Mouse (Mus musculus) layer of hippocampus, postnatal 14 days (tissue): Measurements from ENCODE around the gene Osbpl8. TPM values are rescaled to one million over a fixed set of nuclear protein-coding genes. Genes with fewer than 3 reads are reported as not detected.

Source experiments
- DNase-seq, 2 experiments: peaks; one replicate each; pipeline ENCODE4 v3.0.0; 2021 to 2022; ENCODE audit warnings: low spot score in 2 of 2, mixed read lengths in 1 of 2
- total RNA-seq, 2 experiments: library from RNA; stranded (reverse); gene quantifications; 2 replicates each; pipeline ENCODE4 v1.2.3; 2021

Gene Osbpl8
- total RNA-seq, 2 experiments from 2014 or later, result 55.7 to 59.3 TPM

DNA sequence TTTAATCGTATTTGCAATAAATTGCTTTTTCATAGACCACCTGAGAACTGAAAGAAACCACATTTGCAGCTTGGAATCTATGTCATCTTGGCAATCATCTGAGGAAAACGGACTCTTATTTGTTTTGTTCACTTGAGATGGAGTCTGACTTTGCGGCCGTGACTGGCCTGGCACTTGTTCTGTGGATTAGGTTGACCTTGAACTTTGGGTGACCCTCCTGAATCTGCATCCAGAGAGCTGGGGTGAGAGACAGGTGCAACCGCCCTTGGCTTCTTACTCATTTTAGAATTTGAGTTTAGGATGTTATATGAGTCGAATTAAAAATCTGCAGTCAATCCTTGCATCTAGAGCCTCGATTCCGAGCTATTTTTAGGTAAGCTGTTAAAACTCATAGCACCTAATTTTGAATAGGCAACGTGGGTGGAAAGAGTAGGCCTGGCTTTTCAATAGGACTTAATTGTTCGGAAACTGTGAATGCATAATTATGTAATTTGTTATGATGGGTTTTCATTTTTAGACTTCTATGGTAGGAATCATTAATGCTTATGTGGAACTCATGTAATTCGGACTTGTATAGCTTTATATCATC is 20.1 kb upstream of the Osbpl8 start:
- DNase-seq, result no peak

DNA sequence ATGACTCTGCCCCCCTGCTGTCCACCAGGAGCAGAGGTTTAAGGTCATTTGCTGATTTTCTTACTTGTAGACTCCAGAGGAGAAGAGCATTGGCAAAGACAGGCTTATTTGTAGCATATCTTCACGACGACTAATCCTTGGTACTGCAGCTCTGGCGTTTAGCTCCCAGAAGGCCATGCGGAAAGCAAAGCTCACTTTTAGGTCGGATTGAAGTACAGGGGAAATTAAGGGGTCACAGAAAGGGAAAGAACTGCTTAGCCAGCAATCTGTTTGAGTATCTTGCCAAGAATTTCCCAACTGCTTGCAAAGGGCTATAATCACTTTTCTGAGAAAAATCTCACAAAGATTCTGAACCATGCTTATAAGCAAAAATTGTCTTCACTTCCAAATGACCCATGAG is 14.8 kb upstream of the Osbpl8 start:
- DNase-seq, result no peak

DNA sequence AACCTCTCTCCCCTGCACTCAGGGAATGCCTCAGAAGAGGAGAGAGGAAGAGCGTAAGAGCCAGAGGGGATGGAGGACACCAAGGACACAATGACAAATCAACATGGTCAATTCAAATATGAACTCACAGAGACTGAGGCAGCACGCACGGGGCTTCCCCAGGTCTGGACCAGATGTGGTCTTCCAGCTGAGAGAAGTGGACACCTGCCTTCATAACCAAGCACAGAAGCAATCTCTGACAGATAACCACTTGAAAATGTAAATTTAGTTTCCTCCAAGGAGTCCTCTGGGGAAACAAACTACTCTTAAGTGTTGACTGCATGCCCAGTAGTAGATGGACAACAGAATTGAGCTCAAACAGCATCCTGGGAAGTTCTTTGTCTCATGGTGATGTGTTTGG is 9.5 kb upstream of the Osbpl8 start:
- DNase-seq, result no peak

DNA sequence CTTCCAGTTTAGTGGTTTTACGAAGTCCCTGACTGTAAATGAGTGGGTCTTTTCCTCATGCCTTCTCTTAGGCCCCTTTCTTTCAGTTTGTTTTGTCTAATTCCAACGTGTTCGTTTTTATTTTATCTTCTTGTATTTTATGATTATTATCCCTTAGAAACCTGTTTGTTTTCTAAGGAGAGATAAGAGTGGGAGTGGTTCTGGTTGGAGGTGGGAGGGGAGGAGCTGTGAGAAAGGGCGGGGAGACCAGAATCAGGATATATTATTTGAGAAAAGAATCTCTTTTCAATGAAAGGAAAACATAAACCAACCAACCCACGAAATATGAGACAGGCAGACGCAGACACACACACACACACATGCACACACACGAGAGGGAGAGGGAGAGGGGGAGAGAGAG is 9.0 kb upstream of the Osbpl8 start:
- no peak for DNase-seq

DNA sequence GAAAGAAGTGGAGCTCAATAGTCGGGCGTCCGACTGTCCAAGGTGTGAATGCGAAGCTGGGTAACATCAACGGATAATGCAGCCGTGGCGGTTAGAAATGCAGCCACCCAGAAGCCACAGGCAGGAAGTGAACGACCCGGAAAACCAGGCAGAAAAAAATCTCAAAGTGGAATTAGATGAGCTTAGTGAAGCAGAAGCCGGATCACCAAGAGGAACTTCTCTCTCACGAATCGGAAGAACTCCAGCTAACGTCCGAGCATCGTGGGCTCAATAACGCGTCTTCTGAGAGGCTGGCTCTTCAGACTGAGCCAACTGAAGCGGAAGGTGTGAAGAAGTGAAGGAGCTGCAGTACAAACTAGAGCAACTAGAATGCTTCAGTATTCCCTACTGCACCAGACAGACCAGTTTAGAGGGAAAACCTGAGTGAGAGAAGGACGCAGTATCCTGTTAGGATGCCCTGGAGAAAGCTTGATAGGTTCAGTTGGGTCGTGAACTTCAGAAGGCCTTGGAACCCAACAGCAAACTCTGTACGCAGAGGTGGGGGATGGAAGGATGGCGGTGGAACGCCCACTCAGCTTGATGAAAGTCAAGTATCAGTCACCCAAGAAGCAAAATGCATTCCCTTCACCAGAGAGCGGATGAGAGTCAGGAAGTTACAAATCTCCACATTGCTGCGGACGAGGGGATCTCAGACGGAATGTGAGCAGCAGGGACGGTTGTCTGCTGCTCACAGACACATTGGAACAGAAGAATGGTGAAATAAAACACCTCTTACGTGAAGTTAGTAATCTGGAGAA is 8.0 kb upstream of the Osbpl8 start:
- no peak for DNase-seq

DNA sequence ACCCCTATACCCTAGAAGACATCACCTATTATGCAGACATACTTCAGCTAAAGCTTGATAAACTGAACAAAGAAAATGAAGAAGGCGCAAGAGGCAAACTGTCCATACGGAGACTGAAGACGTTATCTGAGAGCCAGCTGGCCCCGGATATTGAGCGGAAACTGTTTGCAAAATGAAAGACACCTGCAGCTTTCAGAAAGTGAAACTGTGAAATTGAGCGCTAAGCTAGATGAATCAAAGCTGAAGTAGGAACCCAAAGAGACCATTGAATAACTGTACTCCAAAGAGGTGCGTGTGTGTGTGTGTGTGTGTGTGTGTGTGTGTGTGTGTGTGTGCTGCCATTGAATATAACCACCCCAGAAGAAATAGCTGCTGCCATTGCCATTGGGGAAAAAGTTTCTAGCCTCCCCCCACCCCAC is 7.3 kb upstream of the Osbpl8 start:
- no peak for DNase-seq

DNA sequence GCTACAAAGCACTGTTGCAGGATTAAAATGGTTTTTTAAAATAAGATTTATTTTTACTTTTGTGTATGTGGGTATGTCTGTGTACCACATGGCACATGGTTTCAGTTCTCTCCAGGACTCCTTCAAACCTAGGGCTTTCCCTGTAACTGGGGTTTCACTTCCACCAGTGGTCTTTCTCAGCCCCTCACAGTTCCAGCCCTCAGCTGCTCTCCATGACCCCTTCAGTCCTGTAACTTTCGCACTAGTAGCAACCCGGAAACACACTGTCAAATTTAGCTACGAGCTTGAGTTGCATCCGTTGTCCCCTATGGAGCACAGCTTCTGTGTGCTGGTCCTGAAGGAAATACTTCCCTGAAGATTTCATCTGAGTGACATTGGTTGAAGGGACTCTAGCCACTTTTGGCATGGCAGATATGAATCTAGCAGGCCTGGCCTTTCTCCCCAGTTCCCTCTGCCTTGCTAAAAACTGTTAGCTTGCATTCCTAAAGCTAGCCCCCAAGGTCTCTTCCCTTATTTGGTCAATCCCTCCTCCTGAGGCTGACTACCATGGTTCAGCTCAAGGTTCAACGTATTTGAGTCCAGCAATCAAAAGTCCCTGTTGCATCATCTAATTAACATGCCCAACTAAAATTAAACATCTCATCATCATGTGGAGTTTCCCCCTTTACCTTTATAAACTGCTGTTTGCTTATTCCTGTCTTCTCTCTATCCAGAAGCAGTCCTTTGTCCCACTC is 4.6 kb upstream of the Osbpl8 start:
- DNase-seq, result no peak

DNA sequence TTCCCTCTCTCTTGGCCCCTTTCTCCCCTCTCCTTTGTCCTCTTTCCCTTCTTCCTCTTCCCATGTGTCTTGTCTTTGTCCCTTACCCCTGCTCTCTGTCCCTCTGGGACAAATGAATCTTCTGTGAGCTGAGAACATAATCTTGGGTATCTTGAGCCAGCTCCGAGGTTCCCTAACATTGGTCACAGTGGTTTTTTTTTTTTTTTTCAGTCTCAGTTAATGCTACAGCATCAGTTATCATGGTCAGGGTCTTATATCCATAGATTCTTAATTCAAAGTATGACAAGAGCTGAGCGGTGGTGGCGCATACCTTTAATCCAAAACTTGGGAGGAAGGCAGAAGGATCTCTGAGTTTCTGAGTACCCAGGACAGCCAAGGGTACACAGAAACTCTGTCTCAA is 4.0 kb upstream of the Osbpl8 start:
- DNase-seq, result no peak

DNA sequence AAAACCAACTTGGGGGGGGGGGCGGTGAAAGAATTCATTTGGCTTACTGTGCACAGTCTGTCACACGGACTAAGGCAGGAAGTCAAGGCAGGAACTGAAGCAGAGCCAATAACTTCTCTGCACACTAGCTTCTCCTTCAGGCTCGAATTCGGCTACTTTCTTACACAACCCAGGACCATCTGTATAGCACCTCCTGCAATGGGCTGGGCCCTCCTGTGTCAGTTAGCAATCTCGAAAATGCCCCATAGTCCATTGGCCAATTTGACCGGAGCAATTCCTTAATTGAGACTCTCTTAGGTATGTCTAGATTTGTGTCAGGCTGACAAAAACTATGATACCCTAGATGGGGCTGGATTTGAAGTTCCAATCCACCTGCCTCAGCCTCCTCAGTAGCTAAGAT is 3.2 kb upstream of the Osbpl8 start:
- DNase-seq, result no peak

DNA sequence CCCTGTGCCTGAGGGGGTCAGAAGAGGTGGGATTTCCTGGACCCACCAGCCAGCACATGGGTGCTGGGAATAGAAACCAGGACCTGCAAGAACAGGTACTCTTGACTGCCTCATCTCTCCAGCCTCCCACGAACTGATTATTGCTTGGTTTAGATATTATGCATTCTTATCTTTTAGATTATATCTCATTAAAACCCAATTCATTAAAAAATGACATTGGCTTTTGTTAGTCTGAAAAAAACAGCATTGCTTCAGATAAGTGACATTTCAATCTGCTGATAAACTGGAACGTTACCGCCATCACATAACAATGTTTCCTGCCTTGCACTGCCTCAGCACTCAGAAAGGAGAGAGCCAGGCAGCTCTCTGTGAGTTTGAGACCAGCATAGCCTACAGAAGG is 1.5 kb upstream of the Osbpl8 start:
- no peak for DNase-seq

DNA sequence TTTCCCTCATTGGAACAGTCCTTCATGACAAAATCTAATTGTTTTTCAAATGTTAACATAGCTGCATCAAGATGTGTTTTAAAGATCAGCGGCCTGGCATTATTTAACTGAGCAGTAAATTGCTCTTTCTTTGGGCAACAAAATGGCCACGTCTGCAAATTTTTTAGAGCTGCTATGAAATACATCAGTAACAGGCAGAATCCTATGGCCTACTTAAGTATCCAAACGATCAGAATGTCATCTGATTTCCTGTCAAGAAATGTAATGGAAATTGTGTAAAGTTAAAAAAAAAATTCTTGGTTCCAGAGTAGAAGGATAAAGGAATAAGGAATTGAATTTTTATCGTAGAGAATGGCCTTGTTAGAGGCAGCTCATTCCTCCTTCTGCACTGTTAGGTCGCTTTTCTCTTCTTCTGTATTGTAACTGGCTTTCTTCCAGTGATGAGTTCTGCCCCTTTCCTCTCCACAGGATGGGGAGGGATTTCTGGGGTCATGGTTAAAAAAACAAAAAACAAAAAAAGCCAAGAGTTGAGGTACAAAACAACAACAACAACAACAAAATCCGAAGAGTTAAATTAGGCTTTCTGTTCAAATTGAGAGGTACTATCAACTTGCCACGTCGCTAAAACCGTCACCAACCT is 831 bp upstream of the Osbpl8 start:
- DNase-seq, result no peak

DNA sequence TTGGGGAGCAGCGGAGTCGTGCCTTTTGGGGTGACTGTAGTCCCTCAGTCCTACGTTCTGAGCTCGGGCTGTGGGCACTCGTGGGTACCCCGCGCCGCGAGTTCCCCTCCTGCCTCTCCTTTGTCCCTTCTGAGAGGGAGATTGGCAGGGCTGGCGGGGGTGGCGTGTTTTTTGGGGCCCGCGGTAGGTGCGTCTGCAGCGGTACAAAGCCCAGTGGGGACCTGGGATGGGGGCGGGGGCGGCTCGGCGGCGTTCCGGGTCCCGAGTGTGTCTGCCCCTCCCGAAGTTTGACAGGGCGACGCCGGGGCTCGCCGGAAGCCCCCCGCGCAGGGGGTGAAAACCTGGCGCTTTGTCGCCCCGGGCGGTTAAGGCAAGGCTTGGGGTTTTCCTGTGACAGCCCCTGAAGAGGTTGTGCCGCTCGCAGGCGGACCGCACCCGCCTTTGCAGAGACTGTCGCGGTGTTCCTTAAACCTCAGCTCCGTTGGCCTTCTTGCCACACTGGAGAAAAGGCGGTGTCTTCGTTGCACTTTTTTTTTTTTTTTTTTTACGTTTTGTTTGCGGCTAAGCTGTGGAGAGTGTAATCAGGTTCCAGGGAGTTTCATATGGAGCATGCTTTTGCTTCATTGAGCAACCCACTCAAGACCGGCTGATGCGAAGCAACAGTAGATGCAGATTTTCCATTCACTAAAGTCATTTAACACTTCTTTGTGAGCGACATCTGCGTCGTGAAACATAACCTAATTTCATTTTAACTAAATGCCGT is 848 bp downstream of the Osbpl8 start:
- DNase-seq, result peak; percentile 36 to 42

DNA sequence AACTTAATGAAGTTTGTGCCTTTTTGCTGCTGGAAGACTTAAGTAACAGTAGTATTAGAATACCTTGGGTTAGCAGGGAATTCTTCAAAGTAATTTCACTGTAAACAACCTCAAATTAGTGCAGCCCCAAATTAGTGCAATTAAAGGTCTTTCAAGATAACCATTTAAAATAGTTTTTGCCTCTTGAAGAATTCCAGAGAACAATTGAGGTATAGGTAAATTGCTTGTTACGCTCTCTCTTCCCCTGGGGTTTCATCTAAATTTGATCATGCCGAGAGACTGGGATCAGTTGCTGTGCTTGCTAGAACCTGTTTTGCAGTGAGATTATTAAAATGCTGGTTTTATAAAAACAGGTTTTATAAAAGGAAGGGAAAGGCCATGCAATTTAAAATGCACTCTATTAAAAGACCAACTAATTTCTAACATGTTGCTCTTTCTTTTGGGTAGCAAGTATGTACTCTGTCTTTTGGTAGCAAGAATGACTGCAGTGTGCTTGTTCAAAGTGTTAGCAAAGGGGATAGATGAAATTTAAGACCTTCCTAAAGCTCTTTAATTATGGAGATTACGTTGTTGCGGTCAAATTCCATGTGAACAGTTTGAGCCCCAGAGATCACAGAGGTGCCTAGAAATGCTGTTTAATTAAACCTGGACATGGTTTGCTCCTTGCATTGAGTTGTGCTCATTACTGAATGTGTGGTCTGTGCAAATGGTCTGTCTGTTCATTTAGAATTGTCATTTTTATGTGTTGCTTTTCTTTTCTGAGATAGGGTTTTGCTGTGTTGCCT is 1.7 kb downstream of the Osbpl8 start:
- DNase-seq, result no peak

DNA sequence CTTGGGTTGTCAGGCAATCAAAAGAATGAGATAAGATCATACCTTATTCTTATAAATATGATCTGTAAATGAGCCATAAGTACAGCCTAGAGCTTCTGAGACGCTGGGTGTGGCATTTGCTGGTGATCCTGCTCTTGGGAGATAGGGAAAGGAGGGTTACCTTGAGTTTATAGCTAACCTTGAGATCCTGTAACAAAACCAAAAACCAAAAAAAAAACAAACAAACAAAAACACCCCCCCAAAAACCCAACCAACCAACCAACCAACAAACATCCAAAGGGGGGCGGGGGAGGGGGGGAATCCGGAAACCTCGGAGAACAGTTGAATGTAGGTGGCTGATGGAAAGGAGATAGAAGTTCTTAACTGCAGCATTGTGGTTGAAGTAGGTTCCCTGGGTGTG is 2.9 kb downstream of the Osbpl8 start:
- DNase-seq, result no peak

DNA sequence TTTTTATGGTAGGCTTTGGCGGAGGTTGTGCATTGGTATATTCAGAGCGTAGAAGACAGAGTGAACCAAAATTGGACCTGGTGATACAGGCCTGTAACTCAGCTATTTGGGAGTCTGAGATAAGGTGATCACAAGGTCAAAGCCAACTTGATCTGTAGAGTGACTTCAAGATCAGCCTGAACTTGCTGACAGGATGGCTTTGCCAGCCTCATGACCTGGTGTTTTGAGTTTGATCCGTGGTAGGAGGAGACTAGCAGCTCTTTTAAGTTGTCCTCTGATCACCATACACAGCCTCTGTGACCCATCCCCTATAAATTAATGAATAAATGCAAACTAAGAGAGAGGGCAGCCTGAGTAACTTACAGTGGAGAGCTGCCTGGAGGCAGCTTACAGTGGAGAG is 3.8 kb downstream of the Osbpl8 start:
- DNase-seq, result no peak

DNA sequence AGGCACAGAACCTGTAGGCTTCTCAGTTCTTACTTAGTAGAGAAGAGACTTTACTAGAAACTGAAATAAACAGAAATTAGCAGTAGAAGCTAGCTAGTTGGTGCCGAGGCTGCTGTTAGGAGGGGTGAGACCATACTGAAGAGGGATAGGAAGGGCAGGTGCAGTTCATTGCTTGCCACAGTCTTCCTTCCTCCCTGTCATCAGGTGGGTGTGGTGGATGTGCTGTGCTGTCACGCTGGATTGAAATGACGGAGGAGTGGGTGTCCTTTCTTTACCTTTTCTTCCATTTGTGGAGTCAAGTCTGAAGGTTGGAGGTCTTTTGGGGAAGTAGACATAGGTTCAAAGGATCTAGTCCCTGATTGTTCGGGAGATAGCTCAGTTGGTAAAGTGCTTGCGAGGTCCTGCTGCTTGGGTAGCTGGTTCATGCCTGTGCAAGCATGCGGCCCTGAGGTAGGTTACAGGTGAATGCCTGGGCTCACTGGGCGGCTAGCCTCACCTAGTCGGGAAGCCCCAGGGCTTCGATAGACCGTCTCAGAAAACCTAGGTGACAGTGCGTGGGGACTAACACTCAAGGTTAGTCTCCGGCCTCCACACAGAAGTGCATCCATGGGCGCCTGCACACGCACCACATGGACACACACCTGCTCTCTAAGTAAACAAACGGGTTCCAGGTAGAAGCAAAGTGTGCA is 6.8 kb downstream of the Osbpl8 start:
- DNase-seq, result no peak

DNA sequence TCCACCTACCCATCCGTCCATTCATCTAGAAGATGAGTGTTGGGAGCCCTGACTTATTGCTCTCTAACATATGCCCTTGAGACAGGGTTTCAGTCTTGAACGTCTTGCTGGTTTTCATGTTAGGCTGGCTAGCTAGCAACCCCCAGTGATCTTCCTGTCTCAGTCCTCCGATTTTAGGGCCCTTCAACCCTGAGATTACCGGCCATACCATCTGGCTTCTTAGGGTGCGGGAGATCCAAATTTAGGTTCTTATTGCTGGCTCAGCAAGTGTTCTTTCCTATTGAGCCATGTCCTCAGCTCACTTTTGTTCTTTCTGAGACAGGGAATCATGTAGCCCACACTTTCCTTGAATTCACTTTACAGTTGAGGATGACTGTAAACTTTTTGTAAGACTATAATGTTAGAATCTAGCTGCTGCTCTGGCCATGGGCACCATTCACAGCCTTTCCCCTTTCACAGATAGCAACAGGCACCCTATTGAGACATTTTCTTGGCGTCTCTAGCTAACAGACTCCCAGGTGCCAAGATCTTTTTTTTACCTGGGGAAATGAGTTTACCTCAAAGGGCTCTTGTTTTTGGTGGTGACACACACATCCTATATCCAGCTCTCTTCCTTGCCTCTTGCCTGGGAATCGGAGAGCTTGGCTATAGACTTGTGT is 9.2 kb downstream of the Osbpl8 start:
- no peak for DNase-seq

DNA sequence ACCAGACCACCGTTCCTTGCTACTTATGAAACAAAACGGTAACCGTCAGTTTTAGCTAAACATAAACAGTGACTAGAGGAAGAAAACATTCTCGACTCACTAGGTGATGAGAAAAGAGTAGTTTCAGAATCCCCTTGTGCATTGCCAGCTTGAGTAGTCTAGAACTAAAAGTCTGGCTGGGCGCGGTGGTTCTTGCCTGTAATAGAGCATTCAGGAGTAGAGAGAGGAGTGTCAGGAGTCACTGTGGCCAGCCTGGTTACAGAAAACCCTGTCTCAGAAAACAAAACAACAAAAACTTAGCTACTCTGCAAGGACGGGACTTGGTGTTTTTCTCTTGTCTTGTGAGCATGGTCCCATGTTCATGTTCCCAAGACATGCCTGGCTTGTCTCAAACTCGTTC is 12.8 kb downstream of the Osbpl8 start:
- no peak for DNase-seq

DNA sequence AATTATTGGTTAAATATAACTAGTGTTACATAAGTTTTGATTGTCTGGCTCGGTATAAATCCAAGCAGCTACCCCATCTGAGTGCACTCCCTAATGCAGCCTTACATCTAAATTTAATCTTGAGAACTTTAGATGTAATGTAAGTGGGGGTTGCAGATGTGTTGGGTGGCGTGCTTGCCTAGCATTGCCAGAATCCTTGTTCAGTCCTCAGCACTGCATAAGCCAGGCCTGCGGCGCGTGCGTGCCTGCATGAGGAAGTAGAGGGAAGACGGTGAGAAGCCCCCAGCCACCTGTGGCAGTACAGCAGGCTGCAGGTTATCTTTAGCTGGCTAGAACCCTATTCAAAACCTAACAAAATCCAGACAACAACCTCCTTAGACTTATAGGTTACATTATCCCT is 13.5 kb downstream of the Osbpl8 start:
- no peak for DNase-seq
